Mouse (Mus musculus): ENCODE results near the gene Cdk17. TPM values are rescaled to one million over a fixed set of nuclear protein-coding genes. Genes with fewer than 3 reads are reported as not detected.

Cdk17 gene
- polyA plus RNA-seq, 1 experiment from 2014 or later = 49.7 TPM

- H3K4me1 ChIP-seq = peaks cover 17% of the 10 kb centered on the region
- H3K9ac ChIP-seq = no peak overlapping the region
- no peaks in the 10 kb centered on the region for H3K27me3 ChIP-seq
- H3K4me3 ChIP-seq = no peak overlapping the region
- WGBS = 86% methylated on average over 11 of the region's 11 CpGs
- no peak overlapping the region for H3K4me2 ChIP-seq (replicated peaks)
- no peak for ATAC-seq (ENCODE audit: low FRiP score)
- H3K27ac ChIP-seq = no peak overlapping the region
- no peaks in the 10 kb centered on the region for H3K9me3 ChIP-seq (replicated peaks)
- no peaks in the 10 kb centered on the region for H3K36me3 ChIP-seq
Observed at GRCm38 (mm10) chr10:93306367-93306766, 145.7 kb downstream of the Cdk17 start.

GRCm38 (mm10) chr10:93309131-93309933, 148.7 kb downstream of the Cdk17 start:
- no peaks in the 10 kb centered on the region for H3K9me3 ChIP-seq (replicated peaks)
- peaks cover 11% of the 10 kb centered on the region; the same call in 1 of the 2 replicates for H3K27me3 ChIP-seq
- H3K4me2 ChIP-seq (replicated peaks) = peak overlapping the region; percentile 95
- peak overlapping the region; percentile 81 for H3K27ac ChIP-seq
- peaks cover 12% of the 10 kb centered on the region for H3K4me1 ChIP-seq
- peak; percentile 67 for ATAC-seq (ENCODE audit: low FRiP score)
- H3K4me3 ChIP-seq = peak overlapping the region; percentile 60
- no peaks in the 10 kb centered on the region for H3K36me3 ChIP-seq
- WGBS = under 1% methylated on average over 20 of the region's 23 CpGs
- peak overlapping the region; percentile 79 for H3K9ac ChIP-seq

- H3K9me3 ChIP-seq (replicated peaks) = no peaks in the 10 kb centered on the region
- H3K9ac ChIP-seq = peak overlapping the region; percentile 79
- peaks cover 12% of the 10 kb centered on the region for H3K4me1 ChIP-seq
- peak; percentile 41; the same call in 1 of the 2 replicates for ATAC-seq (ENCODE audit: low FRiP score)
- peak overlapping the region; percentile 81 for H3K27ac ChIP-seq
- no peaks in the 10 kb centered on the region for H3K36me3 ChIP-seq
- WGBS = under 1% methylated on average over 41 of the region's 43 CpGs
- peak overlapping the region; percentile 60 for H3K4me3 ChIP-seq
- peaks cover 11% of the 10 kb centered on the region; the same call in 1 of the 2 replicates for H3K27me3 ChIP-seq
- peak overlapping the region; percentile 95 for H3K4me2 ChIP-seq (replicated peaks)
Observed at GRCm38 (mm10) chr10:93309934-93310621, 149.4 kb downstream of the Cdk17 start.

- Histone ChIP-seq H3K4me2 (replicated peaks) (peak within 1 kb of the TSS; percentile 95), H3K9me3 (replicated peaks) (no peaks in the 10 kb centered on the region), H3K9ac (peak within 1 kb of the TSS; percentile 79), H3K27ac (peak within 1 kb of the TSS; percentile 81), H3K36me3 (no peaks in the 10 kb centered on the region), H3K27me3 (peaks cover 11% of the 10 kb centered on the region; the same call in 1 of the 2 replicates), H3K4me3 (peak within 1 kb of the TSS; percentile 60), H3K4me1 (peaks cover 12% of the 10 kb centered on the region)
- WGBS = 2% methylated on average over 42 of the region's 53 CpGs
- peak; percentile 69 for ATAC-seq (ENCODE audit: low FRiP score)
Observed at GRCm38 (mm10) chr10:93310721-93311411, 150.2 kb downstream of the Cdk17 start, which contains the start of gene Elk3. Gene Elk3 (minus strand): TSS chr10:93311135.

GRCm38 (mm10) chr10:93311576-93311975, 150.9 kb downstream of the Cdk17 start:
- Histone ChIP-seq H3K27ac (peak overlapping the region; percentile 12; the same call in 1 of the 2 replicates), H3K36me3 (no peaks in the 10 kb centered on the region), H3K27me3 (peaks cover 11% of the 10 kb centered on the region; the same call in 1 of the 2 replicates), H3K4me3 (no peak overlapping the region; the same call in 1 of the 2 replicates), H3K4me2 (replicated peaks) (peak overlapping the region; percentile 95), H3K9me3 (replicated peaks) (no peaks in the 10 kb centered on the region), H3K9ac (no peak overlapping the region), H3K4me1 (peaks cover 12% of the 10 kb centered on the region)
- peak; percentile 11; the same call in 1 of the 2 replicates for ATAC-seq (ENCODE audit: low FRiP score)
- WGBS = 8% methylated on average over 4 of the region's 4 CpGs

MicroRNA genes within 50 kb of the gene (microRNA counts, 519-probe panel; counts per million panel counts)
- microRNA mmu-miR-1931 = 470 counts per million, percentile 58 among the panel's probes with 10 or more counts

Small RNAs within 50 kb of the gene (microRNA-seq; reads per million reads assigned to microRNA genes)
- not detected for gene Mir1931

Other genes with a start within 250 kb of the Cdk17 start
- gene Cfap54, start 79.3 kb upstream of the Cdk17 start, polyA plus RNA-seq (2016; fragmentation: Nextera tagmentation; extraction: Ambion mirVana) = 2.0 and 2.5 TPM in 2 replicates
- gene Elk3, start 150.3 kb downstream of the Cdk17 start, polyA plus RNA-seq (2016; fragmentation: Nextera tagmentation; extraction: Ambion mirVana) = 20.9 and 23.6 TPM in 2 replicates